Mouse (Mus musculus): Measurements from ENCODE around the gene Tssc4. TPM values are rescaled to one million over a fixed set of nuclear protein-coding genes. Genes with fewer than 3 reads are reported as not detected.

Tssc4 gene
- polyA plus RNA-seq, 1 experiment from 2014 or later: 60.3 TPM

- H3K9ac ChIP-seq (ENCODE audit: low read length): no peak overlapping the region
- ATAC-seq (replicated peaks; ENCODE audit: low FRiP score, low TSS enrichment, low read depth): no peak
- H3K36me3 ChIP-seq (ENCODE audit: control insufficient read depth, insufficient read depth, low read length): peaks cover 33% of the 10 kb centered on the region
- DNase-seq (ENCODE audit: low spot score): no peak
- WGBS: 55% methylated on average over 9 of the region's 9 CpGs
- H3K4me2 ChIP-seq (ENCODE audit: low read length): peak overlapping the region; percentile 22
- H3K27ac ChIP-seq (ENCODE audit: low read depth): peak overlapping the region; percentile 51; the same call in 1 of the 2 replicates
- H3K4me1 ChIP-seq (replicated peaks; ENCODE audit: control insufficient read depth, insufficient read depth, low read length): peaks cover 53% of the 10 kb centered on the region
- H3K27me3 ChIP-seq (replicated peaks; ENCODE audit: control insufficient read depth, insufficient read depth, low read length): no peaks in the 10 kb centered on the region
- no peaks in the 10 kb centered on the region for H3K9me3 ChIP-seq (ENCODE audit: control insufficient read depth, low read length)
- no peak overlapping the region for H3K4me3 ChIP-seq (ENCODE audit: low read depth, low read length)
Observed at GRCm38 (mm10) chr7:143057667-143058220, 11.3 kb upstream of the Tssc4 start.

- H3K4me2 ChIP-seq (ENCODE audit: low read length): peak overlapping the region; percentile 22
- H3K4me1 ChIP-seq (replicated peaks; ENCODE audit: control insufficient read depth, insufficient read depth, low read length): peaks cover 53% of the 10 kb centered on the region
- no peaks in the 10 kb centered on the region for H3K9me3 ChIP-seq (ENCODE audit: control insufficient read depth, low read length)
- peaks cover 36% of the 10 kb centered on the region for H3K36me3 ChIP-seq (ENCODE audit: control insufficient read depth, insufficient read depth, low read length)
- no peaks in the 10 kb centered on the region for H3K27me3 ChIP-seq (replicated peaks; ENCODE audit: control insufficient read depth, insufficient read depth, low read length)
- peak overlapping the region; percentile 51 for H3K27ac ChIP-seq (ENCODE audit: low read depth)
- no peak overlapping the region for H3K9ac ChIP-seq (ENCODE audit: low read length)
- no peak for DNase-seq (ENCODE audit: low spot score)
- H3K4me3 ChIP-seq (ENCODE audit: low read depth, low read length): no peak overlapping the region
- ATAC-seq (replicated peaks; ENCODE audit: low FRiP score, low TSS enrichment, low read depth): no peak
- 65% methylated on average over 5 of the region's 5 CpGs for WGBS
Observed at GRCm38 (mm10) chr7:143058221-143058697, 10.8 kb upstream of the Tssc4 start.

- ATAC-seq (replicated peaks; ENCODE audit: low FRiP score, low TSS enrichment, low read depth) (no peak), DNase-seq (ENCODE audit: low spot score) (no peak)
- WGBS: 76% methylated on average over 5 of the region's 5 CpGs
- 0 out of 2 replicates have a peak overlapping the region, but pooled peaks have one; percentile 8 for H3K4me2 ChIP-seq (ENCODE audit: low read length)
- peaks cover 48% of the 10 kb centered on the region for H3K4me1 ChIP-seq (replicated peaks; ENCODE audit: control insufficient read depth, insufficient read depth, low read length)
- H3K9ac ChIP-seq (ENCODE audit: low read length): no peak overlapping the region
- no peak overlapping the region for H3K4me3 ChIP-seq (ENCODE audit: low read depth, low read length)
- H3K9me3 ChIP-seq (ENCODE audit: control insufficient read depth, low read length): no peaks in the 10 kb centered on the region
- H3K27me3 ChIP-seq (replicated peaks; ENCODE audit: control insufficient read depth, insufficient read depth, low read length): no peaks in the 10 kb centered on the region
- peak overlapping the region; percentile 51 for H3K27ac ChIP-seq (ENCODE audit: low read depth)
- H3K36me3 ChIP-seq (ENCODE audit: control insufficient read depth, insufficient read depth, low read length): peaks cover 47% of the 10 kb centered on the region
Observed at GRCm38 (mm10) chr7:143059202-143059870, 9.7 kb upstream of the Tssc4 start.

- Histone ChIP-seq H3K4me2 (ENCODE audit: low read length) (no peak overlapping the region), H3K4me3 (ENCODE audit: low read depth, low read length) (no peak overlapping the region), H3K27me3 (replicated peaks; ENCODE audit: control insufficient read depth, insufficient read depth, low read length) (no peaks in the 10 kb centered on the region), H3K27ac (ENCODE audit: low read depth) (no peak overlapping the region), H3K36me3 (ENCODE audit: control insufficient read depth, insufficient read depth, low read length) (peaks cover 77% of the 10 kb centered on the region), H3K9ac (ENCODE audit: low read length) (no peak overlapping the region), H3K4me1 (replicated peaks; ENCODE audit: control insufficient read depth, insufficient read depth, low read length) (peaks cover 15% of the 10 kb centered on the region), H3K9me3 (ENCODE audit: control insufficient read depth, low read length) (no peaks in the 10 kb centered on the region)
- ATAC-seq (replicated peaks; ENCODE audit: low FRiP score, low TSS enrichment, low read depth) (no peak), DNase-seq (ENCODE audit: low spot score) (no peak)
- 73% methylated on average over 2 of the region's 2 CpGs for WGBS
Observed at GRCm38 (mm10) chr7:143062704-143063103, 6.3 kb upstream of the Tssc4 start.

GRCm38 (mm10) chr7:143064226-143064625 is 4.8 kb upstream of the Tssc4 start:
- ATAC-seq (replicated peaks; ENCODE audit: low FRiP score, low TSS enrichment, low read depth) (no peak), DNase-seq (ENCODE audit: low spot score) (no peak)
- Histone ChIP-seq H3K36me3 (ENCODE audit: control insufficient read depth, insufficient read depth, low read length) (peaks cover 81% of the 10 kb centered on the region), H3K9ac (ENCODE audit: low read length) (no peak overlapping the region), H3K4me2 (ENCODE audit: low read length) (no peak overlapping the region), H3K9me3 (ENCODE audit: control insufficient read depth, low read length) (no peaks in the 10 kb centered on the region), H3K27ac (ENCODE audit: low read depth) (no peak overlapping the region), H3K27me3 (replicated peaks; ENCODE audit: control insufficient read depth, insufficient read depth, low read length) (no peaks in the 10 kb centered on the region), H3K4me3 (ENCODE audit: low read depth, low read length) (no peak overlapping the region), H3K4me1 (replicated peaks; ENCODE audit: control insufficient read depth, insufficient read depth, low read length) (peaks cover 10% of the 10 kb centered on the region)
- 78% methylated on average over 6 of the region's 6 CpGs for WGBS

GRCm38 (mm10) chr7:143065692-143066091 is 3.4 kb upstream of the Tssc4 start:
- no peaks in the 10 kb centered on the region for H3K27me3 ChIP-seq (replicated peaks; ENCODE audit: control insufficient read depth, insufficient read depth, low read length)
- WGBS: 84% methylated on average over 2 of the region's 2 CpGs
- H3K4me1 ChIP-seq (replicated peaks; ENCODE audit: control insufficient read depth, insufficient read depth, low read length): peaks cover 16% of the 10 kb centered on the region
- no peak for DNase-seq (ENCODE audit: low spot score)
- H3K27ac ChIP-seq (ENCODE audit: low read depth): no peak overlapping the region
- H3K9ac ChIP-seq (ENCODE audit: low read length): no peak overlapping the region
- no peaks in the 10 kb centered on the region for H3K9me3 ChIP-seq (ENCODE audit: control insufficient read depth, low read length)
- ATAC-seq (replicated peaks; ENCODE audit: low FRiP score, low TSS enrichment, low read depth): no peak
- H3K4me2 ChIP-seq (ENCODE audit: low read length): no peak overlapping the region
- no peak overlapping the region for H3K4me3 ChIP-seq (ENCODE audit: low read depth, low read length)
- peaks cover 71% of the 10 kb centered on the region for H3K36me3 ChIP-seq (ENCODE audit: control insufficient read depth, insufficient read depth, low read length)

GRCm38 (mm10) chr7:143067469-143067868 is 1.6 kb upstream of the Tssc4 start:
- Histone ChIP-seq H3K27ac (ENCODE audit: low read depth) (peak overlapping the region; percentile 93), H3K27me3 (replicated peaks; ENCODE audit: control insufficient read depth, insufficient read depth, low read length) (no peaks in the 10 kb centered on the region), H3K4me2 (ENCODE audit: low read length) (no peak overlapping the region), H3K4me1 (replicated peaks; ENCODE audit: control insufficient read depth, insufficient read depth, low read length) (peaks cover 20% of the 10 kb centered on the region), H3K9ac (ENCODE audit: low read length) (no peak overlapping the region), H3K36me3 (ENCODE audit: control insufficient read depth, insufficient read depth, low read length) (peaks cover 71% of the 10 kb centered on the region), H3K9me3 (ENCODE audit: control insufficient read depth, low read length) (no peaks in the 10 kb centered on the region), H3K4me3 (ENCODE audit: low read depth, low read length) (no peak overlapping the region)
- 66% methylated on average over 2 of the region's 2 CpGs for WGBS
- ATAC-seq (replicated peaks; ENCODE audit: low FRiP score, low TSS enrichment, low read depth) (no peak), DNase-seq (ENCODE audit: low spot score) (no peak)

- Histone ChIP-seq H3K4me2 (ENCODE audit: low read length) (no peak overlapping the region), H3K27ac (ENCODE audit: low read depth) (peak overlapping the region; percentile 93), H3K4me1 (replicated peaks; ENCODE audit: control insufficient read depth, insufficient read depth, low read length) (peaks cover 20% of the 10 kb centered on the region), H3K9ac (ENCODE audit: low read length) (no peak overlapping the region), H3K4me3 (ENCODE audit: low read depth, low read length) (no peak overlapping the region), H3K36me3 (ENCODE audit: control insufficient read depth, insufficient read depth, low read length) (peaks cover 71% of the 10 kb centered on the region), H3K27me3 (replicated peaks; ENCODE audit: control insufficient read depth, insufficient read depth, low read length) (no peaks in the 10 kb centered on the region), H3K9me3 (ENCODE audit: control insufficient read depth, low read length) (no peaks in the 10 kb centered on the region)
- DNase-seq (ENCODE audit: low spot score): no peak
- ATAC-seq (replicated peaks; ENCODE audit: low FRiP score, low TSS enrichment, low read depth): no peak
- 84% methylated on average over 3 of the region's 3 CpGs for WGBS
Observed at GRCm38 (mm10) chr7:143067897-143068296, 1.2 kb upstream of the Tssc4 start.

All from intestine, embryonic 14.5 days (tissue).